Mouse (Mus musculus): ENCODE data around the gene Drc3. TPM values are rescaled to one million over a fixed set of nuclear protein-coding genes. Genes with fewer than 3 reads are reported as not detected.
A peak's percentile ranks its signal among the peaks of the same experiment; 100 is the strongest.

Gene Drc3
- total and polyA plus RNA-seq, 2 experiments from 2014 or later: 8.6 to 9.2 TPM

GRCm38 (mm10) chr11:60323731-60324130 is 29.4 kb upstream of the Drc3 start:
- Histone ChIP-seq H3K9ac (replicated peaks; ENCODE audit: low read length, poor library complexity, severe bottlenecking) (no peak overlapping the region), H3K4me2 (ENCODE audit: low read depth, low read length, poor library complexity, severe bottlenecking) (no peak overlapping the region), H3K4me3 (ENCODE audit: low read depth, low read length) (no peak overlapping the region), H3K27ac (ENCODE audit: low read depth, low read length) (no peak overlapping the region), H3K27me3 (ENCODE audit: insufficient read depth, low read length) (no peaks in the 10 kb centered on the region), H3K36me3 (ENCODE audit: insufficient read depth, low read length) (no peaks in the 10 kb centered on the region), H3K9me3 (ENCODE audit: low read length) (no peaks in the 10 kb centered on the region), H3K4me1 (ENCODE audit: insufficient read depth, low read length) (0 out of 2 replicates have a peak, but pooled peaks cover 2% of the 10 kb centered on the region)
- TF ChIP-seq CTCF (IDR thresholded peaks at IDR 0.05): no peak
- DNase-seq (ENCODE audit: low spot score) (no peak), ATAC-seq (ENCODE audit: low FRiP score) (no peak)

- no peaks in the 10 kb centered on the region for H3K4me1 ChIP-seq (ENCODE audit: insufficient read depth, low read length)
- DNase-seq (ENCODE audit: low spot score): no peak
- no peaks in the 10 kb centered on the region for H3K27me3 ChIP-seq (ENCODE audit: insufficient read depth, low read length)
- TF ChIP-seq CTCF (IDR thresholded peaks at IDR 0.05): no peak
- H3K9ac ChIP-seq (replicated peaks; ENCODE audit: low read length, poor library complexity, severe bottlenecking): no peak overlapping the region
- no peak for ATAC-seq (ENCODE audit: low FRiP score)
- H3K27ac ChIP-seq (ENCODE audit: low read depth, low read length): no peak overlapping the region
- H3K4me2 ChIP-seq (ENCODE audit: low read depth, low read length, poor library complexity, severe bottlenecking): no peak overlapping the region
- H3K4me3 ChIP-seq (ENCODE audit: low read depth, low read length): no peak overlapping the region
- WGBS: 88% methylated on average over 4 of the region's 4 CpGs
- no peaks in the 10 kb centered on the region for H3K36me3 ChIP-seq (ENCODE audit: insufficient read depth, low read length)
- H3K9me3 ChIP-seq (ENCODE audit: low read length): no peaks in the 10 kb centered on the region
These were observed 22.6 kb upstream of the Drc3 start for GRCm38 (mm10) chr11:60330551-60330950.

DNA sequence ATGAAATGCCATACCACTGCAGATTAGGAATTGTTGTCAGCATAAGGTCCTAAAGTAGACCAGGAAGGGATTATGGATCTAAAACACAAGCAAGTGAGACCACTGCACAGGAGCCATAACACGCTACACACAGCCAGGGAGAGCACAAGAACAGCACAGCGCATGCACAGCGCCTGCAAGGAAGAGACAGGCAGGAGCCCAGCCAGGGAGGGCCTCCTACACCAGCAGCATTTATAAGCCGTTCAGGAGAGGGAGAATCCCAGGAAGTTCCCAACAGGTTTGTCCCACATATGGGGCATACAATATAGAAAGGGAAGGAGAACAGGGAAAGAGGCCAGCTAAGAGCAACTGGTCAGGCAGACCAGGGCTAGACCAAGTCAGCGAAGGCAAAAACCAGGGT is 19.7 kb upstream of the Drc3 start:
- 77% methylated on average over 5 of the region's 5 CpGs for WGBS
- H3K9me3 ChIP-seq (ENCODE audit: low read length): no peaks in the 10 kb centered on the region
- no peaks in the 10 kb centered on the region for H3K27me3 ChIP-seq (ENCODE audit: insufficient read depth, low read length)
- no peak overlapping the region for H3K4me2 ChIP-seq (ENCODE audit: low read depth, low read length, poor library complexity, severe bottlenecking)
- no peaks in the 10 kb centered on the region; the same call in 1 of the 2 replicates for H3K36me3 ChIP-seq (ENCODE audit: insufficient read depth, low read length)
- DNase-seq (ENCODE audit: low spot score): no peak
- H3K27ac ChIP-seq (ENCODE audit: low read depth, low read length): no peak overlapping the region
- no peak for TF ChIP-seq CTCF (IDR thresholded peaks at IDR 0.05)
- H3K4me1 ChIP-seq (ENCODE audit: insufficient read depth, low read length): no peaks in the 10 kb centered on the region
- no peak overlapping the region for H3K4me3 ChIP-seq (ENCODE audit: low read depth, low read length)
- ATAC-seq (ENCODE audit: low FRiP score): no peak
- H3K9ac ChIP-seq (replicated peaks; ENCODE audit: low read length, poor library complexity, severe bottlenecking): no peak overlapping the region

DNA sequence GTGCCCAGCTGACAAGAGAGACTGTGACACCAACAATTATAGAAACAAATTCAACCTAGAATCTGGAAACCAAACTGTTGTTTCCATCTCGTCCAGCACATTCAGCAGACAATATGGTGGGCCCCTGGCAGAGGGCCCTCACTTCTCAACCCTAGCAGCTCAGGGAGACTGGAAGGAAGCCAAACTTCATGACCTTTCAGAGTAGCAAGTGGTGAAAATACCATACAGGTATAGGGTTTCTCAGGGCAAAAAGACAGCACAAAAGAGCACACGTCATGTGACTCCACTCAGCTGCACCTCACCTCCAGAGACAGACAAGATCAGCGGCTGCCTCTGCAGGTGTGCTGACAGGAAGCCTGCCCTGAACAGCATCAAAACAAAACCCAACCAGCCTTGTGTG is 19.0 kb upstream of the Drc3 start:
- H3K36me3 ChIP-seq (ENCODE audit: insufficient read depth, low read length): no peaks in the 10 kb centered on the region; the same call in 1 of the 2 replicates
- 60% methylated on average over 3 of the region's 3 CpGs for WGBS
- no peak for DNase-seq (ENCODE audit: low spot score)
- no peak for TF ChIP-seq CTCF (IDR thresholded peaks at IDR 0.05)
- no peak overlapping the region for H3K4me3 ChIP-seq (ENCODE audit: low read depth, low read length)
- no peak overlapping the region for H3K27ac ChIP-seq (ENCODE audit: low read depth, low read length)
- no peak for ATAC-seq (ENCODE audit: low FRiP score)
- H3K4me2 ChIP-seq (ENCODE audit: low read depth, low read length, poor library complexity, severe bottlenecking): no peak overlapping the region
- H3K9ac ChIP-seq (replicated peaks; ENCODE audit: low read length, poor library complexity, severe bottlenecking): no peak overlapping the region
- no peaks in the 10 kb centered on the region for H3K9me3 ChIP-seq (ENCODE audit: low read length)
- H3K4me1 ChIP-seq (ENCODE audit: insufficient read depth, low read length): no peaks in the 10 kb centered on the region
- no peaks in the 10 kb centered on the region for H3K27me3 ChIP-seq (ENCODE audit: insufficient read depth, low read length)

DNA sequence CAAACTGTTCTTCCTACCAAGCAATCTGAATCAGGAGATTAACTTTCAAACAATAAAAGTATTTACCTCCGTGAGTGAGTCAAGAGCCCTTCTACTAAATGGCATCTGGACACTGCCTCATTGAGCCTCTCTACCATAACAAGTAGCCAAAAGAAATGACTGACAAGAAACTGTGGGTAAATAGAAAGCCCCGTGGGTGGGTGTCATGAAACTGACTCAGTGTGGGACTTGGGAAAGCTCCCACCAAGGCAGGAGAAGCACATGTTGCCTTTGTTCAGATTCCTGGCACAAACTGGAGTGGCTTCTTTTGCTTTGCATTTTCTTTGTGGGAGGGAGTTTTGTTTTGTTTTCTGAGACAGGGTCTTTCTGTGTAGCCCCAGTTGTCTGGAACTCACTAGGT is 17.4 kb upstream of the Drc3 start:
- no peak for DNase-seq (ENCODE audit: low spot score)
- no peaks in the 10 kb centered on the region for H3K27me3 ChIP-seq (ENCODE audit: insufficient read depth, low read length)
- H3K9me3 ChIP-seq (ENCODE audit: low read length): no peaks in the 10 kb centered on the region
- no peak for TF ChIP-seq CTCF (IDR thresholded peaks at IDR 0.05)
- H3K27ac ChIP-seq (ENCODE audit: low read depth, low read length): no peak overlapping the region
- no peaks in the 10 kb centered on the region for H3K4me1 ChIP-seq (ENCODE audit: insufficient read depth, low read length)
- no peak overlapping the region for H3K4me2 ChIP-seq (ENCODE audit: low read depth, low read length, poor library complexity, severe bottlenecking)
- no peak overlapping the region for H3K9ac ChIP-seq (replicated peaks; ENCODE audit: low read length, poor library complexity, severe bottlenecking)
- no peak overlapping the region for H3K4me3 ChIP-seq (ENCODE audit: low read depth, low read length)
- no peaks in the 10 kb centered on the region; the same call in 1 of the 2 replicates for H3K36me3 ChIP-seq (ENCODE audit: insufficient read depth, low read length)
- WGBS: 46% methylated on average over 2 of the region's 2 CpGs
- ATAC-seq (ENCODE audit: low FRiP score): no peak

GRCm38 (mm10) chr11:60338291-60338690 is 14.8 kb upstream of the Drc3 start:
- no peak overlapping the region for H3K9ac ChIP-seq (replicated peaks; ENCODE audit: low read length, poor library complexity, severe bottlenecking)
- ATAC-seq (ENCODE audit: low FRiP score): no peak
- no peak for DNase-seq (ENCODE audit: low spot score)

More at GRCm38 (mm10) chr11:60338291-60338690, 14.8 kb upstream of the Drc3 start:
- H3K9me3 ChIP-seq (ENCODE audit: low read length): no peaks in the 10 kb centered on the region
- 69% methylated on average over 4 of the region's 4 CpGs for WGBS
- no peak overlapping the region for H3K4me3 ChIP-seq (ENCODE audit: low read depth, low read length)
- peak; percentile 63 for TF ChIP-seq CTCF (IDR thresholded peaks at IDR 0.05)
- no peaks in the 10 kb centered on the region for H3K27me3 ChIP-seq (ENCODE audit: insufficient read depth, low read length)
- H3K4me2 ChIP-seq (ENCODE audit: low read depth, low read length, poor library complexity, severe bottlenecking): no peak overlapping the region
- H3K4me1 ChIP-seq (ENCODE audit: insufficient read depth, low read length): no peaks in the 10 kb centered on the region
- no peak overlapping the region for H3K27ac ChIP-seq (ENCODE audit: low read depth, low read length)
- H3K36me3 ChIP-seq (ENCODE audit: insufficient read depth, low read length): no peaks in the 10 kb centered on the region; the same call in 1 of the 2 replicates
